Mouse (Mus musculus): ENCODE measurements at regions not wholly inside any gene's neighbourhood (a gene's known extent, or its start where the extent isn't known, plus 50 kb on each side); places are given as distances from the start of the nearest gene placed in this dataset.

GRCm38 (mm10) chrX:90615090-90615489 lies 276.9 kb upstream of the Gm44 start:
- peak; percentile 2 for DNase-seq (ENCODE audit: low spot score)

All from layer of hippocampus, adult 11-12 months (tissue).